Mouse (Mus musculus): ENCODE measurements around the gene Olfr483. TPM values are rescaled to one million over a fixed set of nuclear protein-coding genes. Genes with fewer than 3 reads are reported as not detected.

The Olfr483 gene
- not detected for total RNA-seq (2021)

DNA sequence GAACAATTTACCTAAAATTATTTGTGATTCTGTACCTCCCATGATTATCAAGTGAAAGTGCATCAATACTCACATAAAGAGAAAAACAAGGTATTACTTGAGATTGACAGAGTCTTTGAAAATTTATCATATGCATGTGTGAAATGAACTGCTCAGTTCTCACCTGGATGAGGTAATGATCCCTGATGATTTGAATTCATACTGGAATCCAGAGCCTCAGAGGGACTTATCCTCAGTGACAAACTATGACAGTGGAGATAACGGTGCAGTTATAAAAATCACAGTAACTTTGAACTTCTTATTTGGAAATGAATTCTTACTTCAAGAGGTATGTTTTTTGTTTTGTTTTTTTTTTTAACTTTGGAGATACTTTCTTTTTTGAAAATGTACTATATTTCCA, at the start of gene Olfr483:
Gene Olfr483, plus strand, starts transcription at position 301 of the 400 bp plus-strand sequence.
- no peak for DNase-seq (ENCODE audit: low spot score in 2 of 2)
- intact Hi-C loops (cut with DNase I) = no loop called here

DNA sequence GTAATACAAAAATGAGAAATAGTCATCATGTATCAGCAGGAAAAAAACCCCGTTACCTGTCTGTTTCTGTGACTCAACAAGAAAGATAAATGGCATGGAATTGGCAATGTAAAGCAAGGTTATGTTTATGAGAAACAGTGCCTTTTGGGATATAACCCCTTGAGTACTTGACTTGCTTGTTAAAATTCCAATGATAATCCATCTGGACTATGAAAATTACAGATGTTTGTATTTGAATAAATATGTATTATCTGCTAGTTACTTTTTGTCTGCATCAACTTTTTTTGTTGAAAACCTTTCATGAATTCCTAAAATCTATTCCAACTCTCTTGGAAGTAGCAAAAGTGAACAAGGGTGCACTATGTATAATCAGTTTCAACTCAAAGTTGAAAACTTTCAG, 33.4 kb upstream of the Olfr483 start, which contains the start of gene Olfr480:
Gene Olfr480, minus strand, starts transcription at position 101 of the 400 bp plus-strand sequence.
- intact Hi-C loops (cut with DNase I) = no loop called here
- DNase-seq (ENCODE audit: low spot score in 2 of 2) = no peak

DNA sequence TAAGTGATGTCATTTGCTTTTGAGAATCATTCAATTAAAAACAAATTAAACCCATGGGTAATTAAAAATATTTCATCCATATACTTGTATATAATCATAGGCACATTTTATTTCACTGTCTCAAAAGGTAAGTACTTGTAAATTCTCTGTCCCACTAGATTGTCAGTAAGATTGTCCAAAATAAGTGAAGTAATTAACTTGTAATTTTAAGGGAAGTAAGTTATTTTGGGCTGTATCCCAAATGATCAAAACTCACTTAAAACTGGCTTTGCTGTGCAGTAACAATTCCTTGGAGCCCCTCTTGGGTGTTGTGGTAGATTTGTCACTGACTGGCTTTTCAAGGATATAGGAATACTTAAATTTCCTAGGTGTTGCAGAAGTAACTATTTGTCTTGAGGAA, 21.1 kb upstream of the Olfr483 start, which contains the start of gene Olfr481:
Gene Olfr481, plus strand, starts transcription at position 301 of the 400 bp plus-strand sequence.
- intact Hi-C loops (cut with DNase I) = no loop called here
- no peak for DNase-seq (ENCODE audit: low spot score in 2 of 2)

DNA sequence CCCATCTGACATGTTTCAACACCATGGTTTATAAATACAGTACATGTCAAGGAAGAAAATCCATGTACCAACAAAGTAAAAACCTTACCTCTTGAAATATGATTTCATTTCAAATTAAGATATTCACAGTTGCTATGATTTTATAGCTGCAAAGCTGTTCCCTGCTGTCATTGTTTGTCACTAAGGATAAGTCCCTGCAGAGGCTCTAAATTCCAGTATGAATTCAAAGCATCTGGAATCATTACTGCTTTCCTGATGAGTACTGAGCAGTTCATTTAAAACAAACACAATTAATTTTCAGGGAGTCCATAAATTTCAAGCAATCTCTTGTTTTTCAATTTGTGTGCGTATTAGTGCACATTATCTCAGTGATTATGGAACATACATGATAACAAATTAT, 3.2 kb upstream of the Olfr483 start, which contains the start of gene Olfr482:
Gene Olfr482, minus strand, starts transcription at position 101 of the 400 bp plus-strand sequence.
- DNase-seq (ENCODE audit: low spot score in 2 of 2) = no peak
- intact Hi-C loops (cut with DNase I) = no loop called here

DNA sequence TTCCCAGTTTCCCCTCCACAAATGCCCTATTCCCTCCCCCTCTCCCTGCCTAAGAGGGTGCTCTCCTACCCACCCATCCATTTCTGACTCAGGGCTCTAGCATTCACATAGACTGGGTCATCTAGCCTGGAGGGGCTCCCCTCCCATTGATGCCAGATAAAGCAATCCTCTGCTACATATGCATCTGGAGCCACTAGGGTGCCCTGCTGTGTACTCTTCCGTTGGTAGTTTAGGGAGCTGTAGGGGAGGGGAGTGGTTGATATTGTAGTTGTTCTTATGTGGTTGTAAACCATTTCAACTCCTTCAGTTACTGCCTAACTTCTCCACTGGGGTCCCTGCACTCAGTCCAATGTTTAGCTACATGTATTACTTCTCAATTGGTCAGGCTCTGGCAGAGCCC, 20.0 kb downstream of the Olfr483 start:
- no peak for DNase-seq (ENCODE audit: low spot score in 2 of 2)
- intact Hi-C loops (cut with DNase I) = no loop called here

DNA sequence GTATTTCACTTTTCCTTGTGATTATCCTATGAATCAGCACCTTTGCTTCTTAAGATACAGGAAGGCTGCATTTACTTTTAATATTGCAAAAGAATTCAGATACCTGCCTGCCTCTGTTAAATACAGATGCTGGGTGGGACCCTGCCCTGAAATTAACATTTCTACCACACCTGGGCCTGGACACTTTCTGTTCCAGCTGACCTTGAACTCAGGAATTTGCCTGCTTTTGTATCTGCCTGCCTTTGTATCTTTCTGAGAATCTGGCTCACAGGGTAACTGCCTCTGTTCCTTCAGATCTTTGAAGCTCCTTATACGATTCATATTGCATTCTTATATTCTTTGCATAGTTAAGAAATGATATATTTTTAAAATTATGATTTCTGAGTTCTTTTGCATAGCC, 20.8 kb downstream of the Olfr483 start:
- DNase-seq (ENCODE audit: low spot score in 2 of 2) = no peak
- intact Hi-C loops (cut with DNase I) = no loop called here

DNA sequence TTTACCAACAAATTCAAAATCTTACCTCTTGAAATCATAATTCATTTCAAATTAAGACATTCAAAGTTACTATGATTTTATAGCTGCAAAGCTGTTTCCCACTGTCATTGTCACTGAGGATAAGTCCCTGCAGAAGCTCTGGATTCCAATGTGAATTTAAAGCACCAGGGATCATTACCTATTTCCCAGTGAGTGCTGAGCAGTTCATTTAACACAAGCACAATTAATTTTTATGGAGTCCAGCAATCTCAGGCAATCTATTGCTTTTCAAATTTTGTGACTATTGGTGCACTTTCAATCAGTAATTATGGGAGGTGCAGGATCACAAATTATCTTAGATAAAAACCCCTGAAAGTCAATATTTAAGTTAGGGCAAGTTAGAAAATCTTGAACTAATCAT, 26.7 kb downstream of the Olfr483 start, which contains the start of gene Olfr484:
Gene Olfr484, minus strand, starts transcription at position 101 of the 400 bp plus-strand sequence.
- intact Hi-C loops (cut with DNase I) = no loop called here
- DNase-seq (ENCODE audit: low spot score in 2 of 2) = no peak

Other genes starting within 250 kb of the Olfr483 start
- not detected for gene Olfr472, start 202.9 kb upstream of the Olfr483 start, total RNA-seq (2021)
- not detected for gene Olfr473, start 170.4 kb upstream of the Olfr483 start, total RNA-seq (2021)
- gene Olfr474, start 146.2 kb upstream of the Olfr483 start, total RNA-seq (2021) = not detected
- not detected for gene Olfr476, start 136.0 kb upstream of the Olfr483 start, total RNA-seq (2021)
- gene Olfr477, start 114.2 kb upstream of the Olfr483 start, total RNA-seq (2021) = under 1 TPM in 1 of 2 experiments, not detected in 1; 0.14 TPM
- not detected for gene Olfr478, start 66.9 kb upstream of the Olfr483 start, total RNA-seq (2021)
- not detected for gene Olfr479, start 50.2 kb upstream of the Olfr483 start, total RNA-seq (2021)
- gene Olfr480, start 33.5 kb upstream of the Olfr483 start, total RNA-seq (2021) = not detected
- gene Olfr481, start 21.0 kb upstream of the Olfr483 start, total RNA-seq (2021) = not detected
- gene Olfr482, start 3.3 kb upstream of the Olfr483 start, total RNA-seq (2021) = 1 to 10 TPM; 1.9 to 2.1 TPM
- not detected for gene Olfr484, start 26.6 kb downstream of the Olfr483 start, total RNA-seq (2021)
- gene Olfr485, start 59.0 kb downstream of the Olfr483 start, total RNA-seq (2021) = not detected
- gene Olfr486, start 71.9 kb downstream of the Olfr483 start, total RNA-seq (2021) = not detected
- not detected for gene Olfr487, start 113.8 kb downstream of the Olfr483 start, total RNA-seq (2021)
- gene Olfr488, start 157.5 kb downstream of the Olfr483 start, total RNA-seq (2021) = not detected
- not detected for gene Olfr490, start 188.1 kb downstream of the Olfr483 start, total RNA-seq (2021)
- gene Olfr491, start 212.6 kb downstream of the Olfr483 start, total RNA-seq (2021) = not detected
- gene Olfr492, start 222.8 kb downstream of the Olfr483 start, total RNA-seq (2021) = not detected
- gene Olfr493, start 246.1 kb downstream of the Olfr483 start, total RNA-seq (2021) = not detected